10 mouse cellular contexts compared by ENCODE assay signal in genomic region chr4:129272756-129273046, GRCm38 (mm10). TPM values are rescaled to one million over a fixed set of nuclear protein-coding genes. Genes with fewer than 3 reads are reported as not detected.
DNase-seq lines count a peak whose midpoint lies in the region; ATAC-seq lines count a peak whose summit lies in the region.
"Had no signal": no experiment of that assay in that cellular context is flagged by ENCODE, and none has a peak within 500 bp of the region (broad histone marks: within the 10 kb centered on the region; RNA-seq: fewer than 3 reads in every experiment).

No protein-coding gene starts in this region.

- DNase-seq in heart, adult 11 months: no peak
- DNase-seq in 416B (ENCODE audit: low read depth): peak; percentile 85
- peak; percentile 91 to 94 for DNase-seq in cerebellum, adult 18-20 months
- DNase-seq in lung, postnatal 14 days: peak; percentile 66
- no peak for DNase-seq in natural killer cell, adult 2 months (ENCODE audit: low spot score in 2 of 2)

- peaks cover 35% of the 10 kb centered on the region for H3K27me3 ChIP-seq in heart, embryonic 12.5 days (replicated peaks)
- H3K27me3 ChIP-seq in intestine, embryonic 15.5 days (replicated peaks): no peaks in the 10 kb centered on the region
- H3K27me3 ChIP-seq in midbrain, embryonic 13.5 days: no peaks in the 10 kb centered on the region
- H3K27me3 ChIP-seq: Patski had no signal

- 34% methylated on average over 5 of the region's 5 CpGs for WGBS in heart, embryonic 12.5 days
- 29% methylated on average over 5 of the region's 5 CpGs for WGBS in intestine, embryonic 15.5 days
- 51% methylated on average over 5 of the region's 5 CpGs for WGBS in midbrain, embryonic 13.5 days

- no peak overlapping the region for H3K9ac ChIP-seq in heart, embryonic 12.5 days
- H3K9ac ChIP-seq in intestine, embryonic 15.5 days: peak overlapping the region; percentile 28; the same call in 1 of the 2 replicates
- no peak overlapping the region for H3K9ac ChIP-seq in midbrain, embryonic 13.5 days (replicated peaks)

- H3K4me3 ChIP-seq in heart, embryonic 12.5 days: no peak overlapping the region
- peak overlapping the region; percentile 24 for H3K4me3 ChIP-seq in intestine, embryonic 15.5 days (replicated peaks)
- no peak overlapping the region for H3K4me3 ChIP-seq in midbrain, embryonic 13.5 days (replicated peaks)
- H3K4me3 ChIP-seq: megakaryocyte, embryonic 14.5 days had no signal

- H3K27ac ChIP-seq in heart, embryonic 12.5 days (ENCODE audit: poor library complexity, severe bottlenecking): no peak overlapping the region
- peak overlapping the region; percentile 79 for H3K27ac ChIP-seq in intestine, embryonic 15.5 days
- no peak overlapping the region for H3K27ac ChIP-seq in midbrain, embryonic 13.5 days

- peak overlapping the region; percentile 9; the same call in 1 of the 2 replicates for H3K4me2 ChIP-seq in heart, embryonic 12.5 days
- H3K4me2 ChIP-seq in intestine, embryonic 15.5 days (replicated peaks): peak overlapping the region; percentile 48
- no peak overlapping the region for H3K4me2 ChIP-seq in midbrain, embryonic 13.5 days (replicated peaks)

- ATAC-seq in heart, embryonic 12.5 days (ENCODE audit: insufficient number of reproducible peaks, low FRiP score): no peak
- peak; percentile 72 for ATAC-seq in intestine, embryonic 15.5 days
- no peak for ATAC-seq in midbrain, embryonic 13.5 days
- ATAC-seq: Patski had no signal

- no peaks in the 10 kb centered on the region for H3K9me3 ChIP-seq in heart, embryonic 12.5 days (replicated peaks)
- H3K9me3 ChIP-seq in intestine, embryonic 15.5 days: no peaks in the 10 kb centered on the region
- H3K9me3 ChIP-seq in midbrain, embryonic 13.5 days: no peaks in the 10 kb centered on the region
- H3K9me3 ChIP-seq: megakaryocyte, embryonic 14.5 days had no signal

- H3K4me1 ChIP-seq in heart, embryonic 12.5 days (replicated peaks): peaks cover 8% of the 10 kb centered on the region
- peaks cover 13% of the 10 kb centered on the region; the same call in 1 of the 2 replicates for H3K4me1 ChIP-seq in intestine, embryonic 15.5 days (replicated peaks)
- H3K4me1 ChIP-seq in midbrain, embryonic 13.5 days (replicated peaks): no peaks in the 10 kb centered on the region

- H3K36me3 ChIP-seq in heart, embryonic 12.5 days: no peaks in the 10 kb centered on the region
- no peaks in the 10 kb centered on the region for H3K36me3 ChIP-seq in intestine, embryonic 15.5 days
- H3K36me3 ChIP-seq in midbrain, embryonic 13.5 days: no peaks in the 10 kb centered on the region

RNA-seq across cellular contexts. Expression of gene C77080, which starts 11.5 kb away (rescaled TPM):
- polyA plus RNA-seq in heart, embryonic 12.5 days (2016; fragmentation: Nextera tagmentation; extraction: Ambion mirVana): 1.2 and 1.6 TPM in 2 replicates
- 9.7 and 10.3 TPM in 2 replicates for polyA plus RNA-seq in intestine, embryonic 15.5 days (2015; fragmentation: Nextera tagmentation; extraction: Ambion mirVana)
- 5.1 and 5.4 TPM in 2 replicates for polyA plus RNA-seq in midbrain, embryonic 13.5 days (2015; fragmentation: Nextera tagmentation; extraction: Ambion mirVana)

RNA-seq across cellular contexts. Expression of gene Sync, which starts 14.7 kb away (rescaled TPM):
- 1.1 and 1.3 TPM in 2 replicates for polyA plus RNA-seq in heart, embryonic 12.5 days (2016; fragmentation: Nextera tagmentation; extraction: Ambion mirVana)
- 1.2 TPM in 2 replicates for polyA plus RNA-seq in intestine, embryonic 15.5 days (2015; fragmentation: Nextera tagmentation; extraction: Ambion mirVana)
- 0.27 and 0.67 TPM in 2 replicates for polyA plus RNA-seq in midbrain, embryonic 13.5 days (2015; fragmentation: Nextera tagmentation; extraction: Ambion mirVana)

Comparison
In these comparisons a context has a peak if more than half of its experiments do, and no peak if none do; other contexts are left out.
1. DNase-seq: peak in 416B (single experiment), cerebellum, adult 18-20 months (2 of 2) and lung, postnatal 14 days (single experiment); none in heart, adult 11 months (single experiment) and natural killer cell, adult 2 months (0 of 2).